Mouse (Mus musculus): ENCODE data around the gene Ddx54. TPM values are rescaled to one million over a fixed set of nuclear protein-coding genes. Genes with fewer than 3 reads are reported as not detected.

Ddx54 gene
- polyA plus RNA-seq, 1 experiment from 2014 or later = 27.1 TPM

Other genes with a start within 250 kb of the Ddx54 start
- 0.35 TPM in 1 of 2 replicates, not detected in the other for gene Lhx5, start 181.0 kb upstream of the Ddx54 start, polyA plus RNA-seq (2014; fragmentation: Nextera tagmentation; extraction: Ambion mirVana)
- gene Sdsl, start 139.9 kb upstream of the Ddx54 start, polyA plus RNA-seq (2014; fragmentation: Nextera tagmentation; extraction: Ambion mirVana) = 5.7 and 5.8 TPM in 2 replicates
- gene Sds, start 136.2 kb upstream of the Ddx54 start, polyA plus RNA-seq (2014; fragmentation: Nextera tagmentation; extraction: Ambion mirVana) = not detected in 2 replicates
- gene Plbd2, start 109.1 kb upstream of the Ddx54 start, polyA plus RNA-seq (2014; fragmentation: Nextera tagmentation; extraction: Ambion mirVana) = 39.6 and 40.2 TPM in 2 replicates
- 4.1 and 5.4 TPM in 2 replicates for gene Slc8b1, start 101.6 kb upstream of the Ddx54 start, polyA plus RNA-seq (2014; fragmentation: Nextera tagmentation; extraction: Ambion mirVana)
- 24.0 and 26.5 TPM in 2 replicates for gene Tpcn1, start 24.1 kb upstream of the Ddx54 start, polyA plus RNA-seq (2014; fragmentation: Nextera tagmentation; extraction: Ambion mirVana)
- gene Iqcd, start 23.7 kb upstream of the Ddx54 start, polyA plus RNA-seq (2014; fragmentation: Nextera tagmentation; extraction: Ambion mirVana) = 0.54 and 0.78 TPM in 2 replicates
- gene Rita1, start 150 bp upstream of the Ddx54 start, polyA plus RNA-seq (2014; fragmentation: Nextera tagmentation; extraction: Ambion mirVana) = 8.4 and 9.0 TPM in 2 replicates
- not detected in 2 replicates for gene Cfap73, start 21.5 kb downstream of the Ddx54 start, polyA plus RNA-seq (2014; fragmentation: Nextera tagmentation; extraction: Ambion mirVana)
- gene Rasal1, start 36.1 kb downstream of the Ddx54 start, polyA plus RNA-seq (2014; fragmentation: Nextera tagmentation; extraction: Ambion mirVana) = 0.07 and 0.18 TPM in 2 replicates
- 5.2 and 5.9 TPM in 2 replicates for gene Dtx1, start 99.2 kb downstream of the Ddx54 start, polyA plus RNA-seq (2014; fragmentation: Nextera tagmentation; extraction: Ambion mirVana)
- 0.58 and 0.70 TPM in 2 replicates for gene Oas2, start 137.1 kb downstream of the Ddx54 start, polyA plus RNA-seq (2014; fragmentation: Nextera tagmentation; extraction: Ambion mirVana)
- not detected in 2 replicates for gene Oas3, start 164.9 kb downstream of the Ddx54 start, polyA plus RNA-seq (2014; fragmentation: Nextera tagmentation; extraction: Ambion mirVana)
- gene Oas1e, start 182.8 kb downstream of the Ddx54 start, polyA plus RNA-seq (2014; fragmentation: Nextera tagmentation; extraction: Ambion mirVana) = not detected in 2 replicates
- gene Oas1c, start 199.8 kb downstream of the Ddx54 start, polyA plus RNA-seq (2014; fragmentation: Nextera tagmentation; extraction: Ambion mirVana) = 0.59 and 1.2 TPM in 2 replicates
- 0.35 TPM in 1 of 2 replicates, not detected in the other for gene Oas1f, start 234.6 kb downstream of the Ddx54 start, polyA plus RNA-seq (2014; fragmentation: Nextera tagmentation; extraction: Ambion mirVana)
- not detected in 2 replicates for gene Oas1h, start 248.7 kb downstream of the Ddx54 start, polyA plus RNA-seq (2014; fragmentation: Nextera tagmentation; extraction: Ambion mirVana)

All from stomach, embryonic 14.5 days (tissue).